Mouse (Mus musculus) cerebellum, postnatal 36 days (tissue): ENCODE data around the gene Zfp1.

Experiments
- DNase-seq, 2 experiments: peaks; one replicate each; pipeline ENCODE4 v3.0.0; 2021 to 2022; ENCODE audit warnings: mixed read lengths in 2 of 2

The Zfp1 gene

DNA sequence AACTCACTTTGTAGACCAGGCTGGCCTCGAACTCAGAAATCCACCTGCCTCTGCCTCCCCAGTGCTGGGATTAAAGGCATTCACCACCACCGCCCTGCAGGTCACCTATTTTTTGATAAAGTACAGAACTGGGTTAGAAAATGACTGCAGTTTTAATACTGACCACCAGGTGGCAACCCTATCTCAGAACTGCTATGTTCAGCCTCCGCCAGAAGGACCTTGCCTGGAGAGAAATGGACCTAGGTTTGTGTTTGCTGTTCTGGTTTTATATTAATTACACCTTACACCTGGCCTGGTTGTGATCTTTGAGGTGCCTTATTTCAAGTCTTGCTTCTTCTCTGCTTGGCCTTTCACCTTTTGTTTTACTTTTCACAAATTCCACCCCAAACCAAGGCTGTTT lies 34.9 kb downstream of the Zfp1 start:
- peak; percentile 50 to 75 for DNase-seq

DNA sequence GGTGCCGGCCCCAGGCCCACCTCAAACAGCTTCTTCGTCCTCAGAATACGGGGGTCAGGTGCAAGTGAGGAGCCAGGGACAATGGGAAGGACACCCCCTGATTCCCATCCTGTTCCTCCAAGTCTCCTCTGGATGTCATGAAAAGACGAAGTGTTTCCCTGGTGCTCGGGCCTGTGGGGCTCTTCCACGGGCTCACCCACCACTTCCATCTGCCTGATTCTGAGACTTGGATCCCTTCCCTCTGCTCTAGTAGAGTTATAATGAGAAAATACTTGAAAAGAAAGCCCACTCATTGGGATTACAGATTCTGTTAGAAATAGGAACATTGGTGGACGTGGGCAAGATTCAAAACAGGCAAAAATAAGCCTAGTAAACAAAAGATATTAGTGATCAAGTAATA lies 35.6 kb downstream of the Zfp1 start:
- DNase-seq = no peak

DNA sequence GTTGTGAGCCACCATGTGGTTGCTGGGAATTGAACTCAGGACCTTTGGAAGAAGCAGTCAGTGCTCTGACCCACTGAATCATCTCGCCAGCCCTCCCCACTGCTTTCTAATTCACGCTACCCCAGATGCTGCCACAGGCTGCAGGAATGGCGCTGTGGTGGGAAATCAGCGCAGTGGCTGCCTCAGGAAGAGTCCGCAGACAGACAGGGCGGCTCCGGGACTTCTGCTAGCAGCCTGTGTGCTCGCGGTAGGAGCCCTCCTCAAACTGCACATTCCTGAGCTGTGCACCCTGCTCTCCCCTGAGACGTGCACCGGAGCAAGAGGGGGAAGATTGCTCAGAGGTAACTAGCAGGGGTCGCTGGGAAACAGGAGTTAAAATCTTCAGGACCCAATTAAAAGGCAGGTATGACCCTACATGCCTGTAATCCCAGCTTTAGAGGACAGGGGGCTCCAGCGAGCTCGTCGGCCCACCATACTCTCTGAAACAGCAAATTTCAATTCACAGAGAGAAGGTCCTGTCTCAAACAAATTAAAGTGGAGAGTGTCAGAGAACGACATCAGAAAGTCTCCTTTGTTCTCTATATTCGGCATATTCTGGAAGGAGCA lies 37.3 kb downstream of the Zfp1 start:
- DNase-seq = no peak

DNA sequence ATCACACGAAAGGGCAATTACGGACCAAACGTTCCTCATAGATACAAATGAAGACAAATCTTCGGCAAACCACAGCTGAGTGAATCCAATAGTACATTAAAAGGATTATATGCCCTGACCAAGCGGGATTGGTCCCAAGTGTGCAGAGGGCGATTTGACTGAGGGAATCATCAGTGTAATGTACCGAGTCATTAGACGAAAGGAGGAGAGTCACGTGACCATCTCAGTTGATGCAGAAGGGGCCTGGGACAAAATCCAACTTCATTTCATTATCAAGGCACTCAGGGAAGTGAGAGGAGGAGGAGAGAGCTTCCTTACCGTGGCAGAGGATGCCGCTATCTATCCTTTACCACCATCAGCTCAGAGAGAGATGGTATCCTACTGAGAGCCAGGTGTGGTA lies 38.0 kb downstream of the Zfp1 start:
- no peak for DNase-seq

DNA sequence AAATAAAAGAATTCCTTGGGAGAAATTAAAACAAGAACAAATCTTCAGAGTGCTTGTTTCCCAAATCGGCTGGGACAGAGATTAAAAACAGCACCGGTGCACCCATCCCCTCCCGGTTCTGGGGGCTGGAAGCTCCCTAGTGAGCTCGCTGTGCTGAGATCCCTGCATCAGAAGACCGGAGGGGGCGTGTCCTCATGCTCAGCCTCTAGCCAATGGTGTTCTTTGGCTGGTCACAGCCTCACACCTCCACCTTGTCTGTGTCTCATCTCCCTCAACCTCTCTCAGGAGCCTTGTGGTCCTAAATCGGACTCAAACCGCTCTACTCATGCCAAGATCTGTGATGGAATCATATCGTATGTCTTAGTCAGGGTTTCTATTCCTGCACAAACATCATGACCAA lies 39.3 kb downstream of the Zfp1 start:
- DNase-seq = no peak

DNA sequence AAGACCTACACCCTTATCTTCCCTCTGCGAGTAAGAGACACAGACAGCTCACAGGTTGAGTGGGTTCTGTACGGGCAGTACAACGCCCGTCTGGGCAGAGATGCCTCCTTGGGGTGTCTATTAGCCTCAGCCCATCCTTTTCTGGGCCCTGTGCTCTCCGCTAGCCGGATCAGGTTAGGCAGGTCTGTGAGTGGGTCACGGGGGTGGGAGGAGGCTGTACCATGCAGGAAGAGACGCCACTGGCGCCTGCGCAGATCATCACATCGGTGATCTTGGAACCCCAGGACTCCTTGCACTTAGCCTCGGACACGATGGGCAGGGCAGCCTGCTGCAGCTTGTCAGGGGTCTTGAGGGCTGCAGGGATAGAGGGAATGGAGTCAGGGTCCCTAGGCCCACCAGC lies 43.7 kb downstream of the Zfp1 start:
- DNase-seq = no peak

DNA sequence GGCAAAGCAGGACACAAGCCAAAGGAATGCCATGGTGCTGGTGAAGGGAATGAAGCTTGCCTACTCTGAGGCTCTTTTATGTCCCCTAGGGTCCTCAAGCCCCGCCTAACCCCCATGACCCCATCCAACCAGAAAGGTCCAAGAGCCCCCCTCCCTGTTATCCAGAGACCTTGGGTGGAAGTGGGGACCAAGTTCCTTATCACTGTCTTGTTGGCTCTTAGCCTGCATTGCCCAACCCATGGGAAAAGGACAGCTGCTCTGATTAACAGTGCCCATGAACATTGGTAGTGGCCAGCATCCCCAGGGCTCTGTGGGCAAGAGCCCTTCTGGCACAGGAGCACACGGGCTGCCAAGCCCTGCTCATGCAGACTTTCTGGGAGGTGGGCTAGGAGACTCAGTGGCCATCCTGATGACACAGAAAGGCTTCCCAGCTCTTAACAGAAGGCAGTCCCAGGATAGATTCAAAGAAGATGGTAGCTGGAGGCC lies 47.8 kb downstream of the Zfp1 start, which contains the start of gene Ctrb1:
Gene Ctrb1, minus strand, starts transcription at position 51 of the 486 bp plus-strand sequence.
- no peak for DNase-seq

DNA sequence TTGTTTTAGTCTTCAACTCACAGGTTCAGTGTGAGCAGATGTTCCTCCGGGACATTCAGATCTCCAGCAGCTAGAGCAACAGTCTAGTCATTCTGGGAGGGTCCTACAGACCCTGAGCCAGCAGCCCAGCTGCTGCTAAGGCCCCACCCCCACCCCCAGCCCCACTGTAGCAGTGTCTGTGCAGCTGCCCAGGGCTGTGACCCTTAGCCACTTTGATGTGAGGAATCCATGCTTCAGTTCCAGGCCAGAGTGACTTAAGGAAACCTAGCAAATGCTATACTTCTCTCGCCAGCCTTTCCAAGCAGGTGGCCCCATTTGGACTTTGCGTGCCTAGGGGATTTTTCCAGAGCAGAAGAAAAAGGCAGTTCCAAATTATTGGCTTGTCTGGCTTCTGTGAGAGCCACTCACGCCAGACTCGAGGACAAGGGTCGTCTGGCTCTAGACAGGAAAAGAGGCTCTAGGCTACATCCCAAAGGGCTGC lies 50.1 kb downstream of the Zfp1 start:
- no peak for DNase-seq

DNA sequence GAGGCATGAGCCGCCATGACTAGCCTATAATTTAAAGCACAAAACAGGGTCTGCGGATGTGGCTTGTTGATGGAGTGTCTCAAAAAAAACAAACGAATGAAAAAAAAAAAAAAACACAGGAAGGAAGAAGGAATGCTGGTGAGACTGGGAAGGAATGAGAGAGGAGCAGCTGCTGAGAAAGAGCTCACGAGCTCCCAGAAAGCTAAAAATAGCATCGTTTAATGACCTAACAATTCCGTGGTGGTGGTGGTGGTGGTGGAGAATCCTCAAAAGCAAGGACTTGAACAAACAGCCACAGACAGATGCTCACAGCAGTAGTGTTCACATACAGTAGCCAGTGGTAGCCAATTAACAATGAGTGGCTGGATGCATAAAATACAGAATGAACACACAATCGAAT lies 52.2 kb downstream of the Zfp1 start:
- no peak for DNase-seq

DNA sequence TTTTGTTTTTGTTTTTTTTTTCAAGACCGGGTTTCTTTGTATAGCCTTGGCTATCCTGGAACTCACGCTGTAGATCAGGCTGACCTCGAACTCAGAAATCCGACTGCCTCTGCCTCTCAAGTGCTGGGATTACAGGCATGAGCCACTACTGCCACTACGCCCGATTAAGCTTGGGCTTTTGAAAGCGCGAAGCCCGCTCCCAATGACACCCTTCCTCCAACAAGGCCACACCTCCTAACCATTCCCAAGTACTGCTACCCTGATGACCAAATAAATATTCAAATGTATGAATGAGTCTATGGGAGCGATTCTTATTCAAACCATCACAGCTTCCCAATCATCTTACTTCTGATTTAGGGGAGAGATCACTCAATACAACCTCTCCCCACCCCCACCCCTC lies 54.5 kb downstream of the Zfp1 start:
- no peak for DNase-seq

DNA sequence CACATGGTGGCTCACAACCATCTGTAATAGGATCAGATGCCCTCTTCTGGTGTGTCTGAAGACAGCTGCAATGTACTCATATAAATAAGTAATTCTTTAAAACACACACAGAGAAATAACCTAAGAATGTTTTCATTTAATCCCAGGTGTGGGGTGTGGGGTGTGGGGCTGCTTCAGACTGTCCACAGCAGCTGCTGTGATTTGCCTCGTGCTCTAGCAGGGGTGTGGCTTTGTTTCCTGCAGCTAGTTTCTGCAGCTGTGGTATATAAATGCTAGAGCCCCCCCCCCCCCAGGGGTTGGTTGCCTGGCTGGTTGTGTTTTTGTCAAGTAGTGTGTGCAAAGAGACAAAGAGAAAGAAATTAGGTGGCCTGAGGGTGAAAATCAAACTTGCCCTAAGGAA lies 55.8 kb downstream of the Zfp1 start:
- no peak for DNase-seq

DNA sequence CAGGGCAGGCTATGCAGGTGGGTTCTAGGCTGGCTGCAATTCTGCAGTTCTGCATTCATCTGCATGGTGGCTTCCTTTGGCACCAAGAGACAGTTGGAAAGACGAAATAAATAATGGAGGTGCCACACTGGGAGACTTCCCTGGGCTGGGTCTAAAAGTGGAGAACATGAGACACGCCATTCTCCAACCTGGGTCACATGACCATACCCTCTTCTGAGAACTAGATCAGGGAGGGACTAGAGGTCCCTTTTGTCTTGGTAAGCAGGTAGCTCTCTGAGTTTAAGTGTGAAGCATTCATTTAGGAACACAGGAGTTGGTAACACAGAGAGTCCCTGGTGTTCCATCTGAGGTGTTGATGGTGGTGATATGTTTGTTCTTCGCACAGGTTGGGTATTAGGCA lies 57.0 kb downstream of the Zfp1 start:
- no peak for DNase-seq

DNA sequence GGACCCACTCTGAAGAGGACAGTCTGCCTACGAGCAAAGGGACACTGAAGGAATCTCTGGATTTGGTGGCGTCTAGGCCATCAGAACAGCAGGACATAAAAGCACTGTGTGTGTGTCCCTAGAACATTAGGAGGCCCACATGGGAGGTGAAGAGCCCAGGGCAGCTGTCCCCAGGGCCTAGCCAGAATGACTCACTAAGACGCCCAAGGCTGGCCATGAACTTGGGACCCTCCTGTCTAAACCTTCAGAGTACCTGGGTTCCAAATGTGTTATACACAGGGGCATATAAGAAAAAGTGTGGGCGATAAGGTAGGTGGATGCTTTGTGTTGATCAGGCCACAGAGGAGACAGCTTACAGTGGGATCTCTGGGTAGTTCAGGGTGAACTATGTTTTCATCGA lies 57.5 kb downstream of the Zfp1 start:
- DNase-seq = no peak

DNA sequence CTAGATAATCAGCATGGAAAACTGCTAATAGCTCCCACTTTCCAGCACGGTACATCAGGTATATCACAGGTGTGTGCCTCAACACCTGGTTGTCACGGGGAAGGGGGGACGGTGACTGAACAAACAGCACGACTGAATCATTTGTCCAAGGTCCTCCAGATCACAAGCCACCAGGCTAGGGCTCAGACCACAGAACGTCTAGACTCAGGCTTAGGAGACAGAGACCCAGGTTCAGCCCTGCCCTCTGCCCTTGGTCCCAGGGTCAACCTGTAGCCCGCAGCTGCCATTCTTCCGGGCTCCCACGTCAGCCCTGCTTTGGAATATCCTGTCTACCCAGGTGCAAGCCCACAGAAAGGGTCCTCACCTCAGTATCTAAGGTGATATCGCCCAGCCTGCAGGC lies 58.2 kb downstream of the Zfp1 start:
- no peak for DNase-seq

DNA sequence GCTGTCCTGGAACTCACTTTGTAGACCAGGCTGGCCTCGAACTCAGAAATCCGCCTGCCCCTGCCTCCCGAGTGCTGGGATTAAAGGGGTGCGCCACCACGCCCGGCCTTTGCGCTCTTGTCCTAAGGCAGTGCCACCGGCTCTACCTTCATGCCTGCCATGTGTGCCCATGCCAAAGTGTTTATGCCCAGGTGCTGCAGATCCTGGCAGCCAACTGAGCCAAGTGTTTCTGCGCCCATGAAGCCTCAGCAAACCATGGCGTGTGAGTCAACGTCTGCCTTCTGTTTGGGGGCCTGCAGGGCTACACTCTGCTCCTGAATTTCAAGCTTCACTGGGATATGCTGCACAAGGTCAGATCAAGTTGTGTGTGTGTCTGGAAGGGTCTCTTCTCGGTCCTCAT lies 61.4 kb downstream of the Zfp1 start:
- peak; percentile 50 to 51 for DNase-seq

DNA sequence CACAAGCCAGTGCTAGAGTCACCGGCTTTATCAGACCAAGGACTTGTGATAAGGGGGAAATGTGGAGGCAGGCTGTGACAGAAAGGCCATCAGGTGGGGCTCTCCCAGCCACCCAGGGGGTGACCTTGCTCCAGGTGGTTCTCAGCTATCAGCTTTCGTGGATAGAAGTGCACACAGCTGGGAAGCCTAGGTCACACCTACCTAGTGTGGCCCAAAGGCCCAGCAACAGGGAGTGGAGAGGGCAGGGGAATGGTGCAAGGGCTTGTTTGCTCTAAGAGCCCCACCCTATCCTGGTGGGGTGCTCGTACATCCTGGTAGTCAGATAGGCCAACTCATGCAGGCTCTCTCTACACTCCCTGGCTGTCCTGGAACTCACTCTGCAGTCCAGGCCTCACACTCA lies 62.0 kb downstream of the Zfp1 start:
- DNase-seq = no peak

DNA sequence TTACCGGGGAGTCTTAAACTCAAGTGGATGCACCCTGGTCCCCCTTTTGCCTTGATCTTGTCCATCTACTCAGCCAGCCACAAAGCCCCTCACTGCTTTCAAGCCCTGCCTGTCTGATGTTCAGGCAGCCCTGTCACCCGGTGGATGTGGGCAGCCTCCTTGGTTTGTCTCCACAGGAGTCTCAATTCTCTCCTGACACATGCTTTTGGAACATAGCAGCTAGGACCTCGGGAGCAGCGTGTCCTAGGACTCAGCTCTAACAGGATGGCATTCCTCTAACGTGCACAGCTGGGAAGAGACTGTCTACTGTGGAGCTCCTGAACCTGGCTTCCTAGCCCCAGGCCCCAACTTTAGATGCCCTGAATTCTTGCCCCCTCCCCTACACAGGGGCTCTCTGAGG lies 62.5 kb downstream of the Zfp1 start:
- DNase-seq = no peak

DNA sequence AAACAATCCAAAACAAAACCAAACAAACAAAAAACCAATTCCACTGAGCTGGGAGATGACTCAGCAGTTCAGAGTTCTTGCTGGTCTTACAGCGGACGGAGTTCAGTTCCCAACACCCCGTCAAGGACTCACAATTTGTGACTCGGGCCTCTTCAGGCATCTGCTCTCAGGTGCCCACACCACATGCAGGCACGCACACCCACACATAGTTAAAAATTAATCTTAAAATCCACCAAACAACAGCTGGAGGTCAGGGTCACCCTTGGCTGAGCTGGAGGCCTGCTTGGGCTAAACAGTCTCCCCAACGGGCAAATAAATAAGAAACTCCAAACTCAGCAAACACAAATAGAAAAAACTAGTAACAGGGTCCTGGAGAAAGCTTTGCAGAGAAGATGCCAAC lies 65.1 kb downstream of the Zfp1 start:
- no peak for DNase-seq

DNA sequence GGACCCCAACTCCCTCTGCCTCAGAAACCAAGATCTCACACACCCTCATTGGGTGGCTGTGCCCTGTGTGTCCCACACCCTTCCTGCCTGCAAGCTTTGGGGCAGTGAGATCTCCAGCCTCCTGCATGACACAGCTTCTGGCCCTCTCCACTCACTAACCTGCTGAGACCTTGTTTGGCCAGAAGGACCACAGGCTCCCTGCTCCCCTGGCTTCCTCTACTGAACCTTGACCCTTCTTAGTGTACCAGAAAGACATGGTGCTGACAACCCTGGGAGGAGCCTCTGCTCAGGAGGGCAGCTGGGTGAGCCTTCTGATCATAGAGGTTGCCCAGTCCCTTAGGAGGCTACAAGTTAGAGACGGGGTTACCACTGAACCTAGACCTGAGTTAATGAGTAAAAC lies 66.0 kb downstream of the Zfp1 start:
- DNase-seq = no peak

DNA sequence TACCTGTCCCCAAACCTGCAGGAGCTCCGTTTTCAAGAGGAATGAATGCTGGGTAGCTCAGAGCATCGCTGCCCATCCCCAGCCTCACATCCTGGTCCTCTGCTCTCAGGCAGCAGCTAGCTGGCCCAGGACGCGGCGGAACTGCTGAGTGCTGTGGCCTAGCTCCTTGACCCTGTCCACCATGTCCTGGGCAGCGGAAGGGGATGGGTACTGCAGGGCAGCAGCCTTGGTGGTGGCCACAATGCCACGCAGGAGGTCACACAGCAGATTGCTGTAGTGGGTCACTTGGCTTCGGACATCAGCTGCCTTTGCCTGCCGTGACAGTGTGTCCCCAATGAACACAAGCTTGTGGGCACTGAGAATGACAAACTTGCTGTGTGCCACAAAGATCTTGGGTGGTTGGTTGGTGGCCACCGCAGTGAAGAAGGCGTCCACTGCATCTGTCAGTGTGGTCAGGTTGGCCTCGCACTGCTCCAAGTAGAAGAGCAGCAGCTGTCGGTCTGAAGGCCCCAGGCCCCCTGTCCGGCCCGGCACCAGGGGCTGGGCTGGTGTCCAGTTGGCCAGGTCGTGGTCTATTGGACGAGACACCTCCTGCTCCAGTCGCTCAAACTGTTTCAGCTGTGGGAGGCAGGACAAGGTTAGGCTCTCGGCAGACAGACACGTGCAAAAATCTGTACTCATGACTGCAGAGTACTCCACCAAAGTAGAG lies 67.7 kb downstream of the Zfp1 start:
- no peak for DNase-seq

DNA sequence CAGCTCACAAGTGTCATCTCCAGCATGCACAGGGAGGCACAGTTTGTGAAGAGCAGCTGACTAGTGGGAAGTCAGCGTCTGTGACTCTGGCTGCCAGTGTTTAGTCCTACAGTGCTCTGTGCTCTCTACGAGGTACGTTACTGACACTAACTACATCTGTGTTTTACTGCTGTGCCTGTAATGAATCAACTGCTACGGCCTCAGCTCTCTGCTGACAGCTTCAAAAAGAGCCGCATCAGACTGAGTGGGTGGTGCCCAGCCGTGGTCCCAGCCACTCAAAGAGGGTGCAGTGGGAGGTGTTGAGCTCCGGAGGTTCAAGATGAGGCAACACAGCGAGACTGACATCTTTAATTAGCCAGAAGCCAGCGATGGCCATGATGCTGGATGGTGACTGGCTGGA lies 68.9 kb downstream of the Zfp1 start:
- no peak for DNase-seq

DNA sequence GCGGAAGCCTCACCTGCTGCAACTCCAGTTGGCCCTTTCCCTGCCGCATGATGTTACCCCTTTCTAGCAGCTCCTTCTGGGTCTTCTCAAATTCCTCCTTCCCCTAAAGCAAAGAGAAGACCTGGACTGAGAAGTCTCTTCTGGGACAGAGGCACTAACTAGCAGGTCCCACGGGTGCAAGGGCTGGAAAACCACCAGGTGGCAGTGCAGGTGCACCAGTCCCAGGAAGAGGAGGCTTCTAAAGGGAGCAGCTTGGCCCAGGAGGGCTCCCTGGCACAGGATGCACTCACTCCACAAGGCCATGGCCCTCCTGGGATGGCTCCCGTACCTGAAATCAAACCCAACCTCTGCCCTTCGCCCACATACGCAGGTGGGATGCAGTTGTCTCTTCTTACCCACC lies 69.4 kb downstream of the Zfp1 start:
- DNase-seq = peak; percentile 92 to 94

DNA sequence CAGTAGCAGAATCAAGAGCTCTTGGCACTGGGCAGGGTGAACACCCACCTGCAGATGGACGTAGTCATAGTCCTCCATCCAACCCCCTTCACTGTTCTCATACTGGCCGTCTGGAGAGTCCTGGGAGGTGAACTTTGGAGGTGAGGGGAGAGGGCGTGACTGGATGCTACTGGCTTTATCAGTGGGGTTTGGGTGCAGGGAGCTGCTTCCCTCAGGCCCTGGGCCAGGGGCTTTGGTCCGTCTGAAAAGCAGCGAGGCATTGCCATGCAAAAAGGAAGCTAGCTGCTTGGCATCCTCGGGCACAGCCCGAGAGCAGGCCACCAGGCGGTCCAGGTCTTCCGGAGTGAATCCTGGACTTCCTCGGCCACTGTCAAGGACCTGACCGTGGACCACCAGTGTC lies 70.1 kb downstream of the Zfp1 start:
- DNase-seq = no peak

DNA sequence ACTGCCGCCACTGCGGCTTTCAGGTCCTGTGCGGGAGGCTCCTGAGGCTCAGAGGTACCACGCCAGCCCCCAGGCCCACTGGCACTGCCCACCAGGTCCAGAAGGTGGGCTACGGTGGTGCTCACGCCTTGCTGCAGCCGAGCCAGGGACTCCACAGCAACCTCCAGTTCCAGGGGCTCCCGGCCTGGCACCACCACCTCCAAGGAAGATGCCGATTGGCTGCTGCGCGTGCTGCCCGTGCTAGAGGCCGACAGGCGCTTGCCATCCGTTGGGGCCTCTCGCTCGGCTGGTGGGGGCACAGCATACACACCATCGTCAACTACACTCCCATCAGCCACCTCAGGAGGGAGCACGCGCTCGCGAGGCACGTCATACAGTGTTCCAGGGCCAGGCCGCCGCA lies 70.6 kb downstream of the Zfp1 start:
- no peak for DNase-seq

DNA sequence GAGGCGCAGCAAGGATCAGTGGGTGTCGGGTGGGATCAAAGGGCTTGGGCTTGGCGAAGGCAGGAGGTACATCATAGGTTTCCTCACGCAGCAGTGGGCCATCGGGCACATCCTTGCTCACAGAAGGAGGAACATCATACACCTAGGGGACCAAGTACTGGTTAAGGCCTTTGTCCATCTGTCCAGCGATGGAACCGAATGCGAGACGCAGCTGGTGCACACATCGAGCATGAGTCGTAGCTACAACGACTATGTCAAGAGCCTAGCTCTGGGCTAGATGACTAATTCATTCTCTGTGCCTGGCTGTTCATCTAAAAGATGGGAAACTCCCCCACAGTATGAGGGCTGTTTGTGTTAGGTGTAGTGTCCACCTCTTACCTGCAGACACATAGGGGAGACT lies 71.1 kb downstream of the Zfp1 start:
- DNase-seq = no peak
